Mouse (Mus musculus) liver, embryonic 14 days (tissue): Measurements from ENCODE around the gene Gmds. TPM values are rescaled to one million over a fixed set of nuclear protein-coding genes. Genes with fewer than 3 reads are reported as not detected.

ENCODE experiments used
- polyA plus RNA-seq: library from polyadenylated mRNA; depleted of rRNA; stranded (reverse); fragments of >200 nt; gene quantifications from 2 replicates; pipeline ENCODE4 v1.2.3, GENCODE M21; 2012; rRNA removed

The Gmds gene
- 4.4 and 4.8 TPM in 2 replicates for polyA plus RNA-seq

DNA sequence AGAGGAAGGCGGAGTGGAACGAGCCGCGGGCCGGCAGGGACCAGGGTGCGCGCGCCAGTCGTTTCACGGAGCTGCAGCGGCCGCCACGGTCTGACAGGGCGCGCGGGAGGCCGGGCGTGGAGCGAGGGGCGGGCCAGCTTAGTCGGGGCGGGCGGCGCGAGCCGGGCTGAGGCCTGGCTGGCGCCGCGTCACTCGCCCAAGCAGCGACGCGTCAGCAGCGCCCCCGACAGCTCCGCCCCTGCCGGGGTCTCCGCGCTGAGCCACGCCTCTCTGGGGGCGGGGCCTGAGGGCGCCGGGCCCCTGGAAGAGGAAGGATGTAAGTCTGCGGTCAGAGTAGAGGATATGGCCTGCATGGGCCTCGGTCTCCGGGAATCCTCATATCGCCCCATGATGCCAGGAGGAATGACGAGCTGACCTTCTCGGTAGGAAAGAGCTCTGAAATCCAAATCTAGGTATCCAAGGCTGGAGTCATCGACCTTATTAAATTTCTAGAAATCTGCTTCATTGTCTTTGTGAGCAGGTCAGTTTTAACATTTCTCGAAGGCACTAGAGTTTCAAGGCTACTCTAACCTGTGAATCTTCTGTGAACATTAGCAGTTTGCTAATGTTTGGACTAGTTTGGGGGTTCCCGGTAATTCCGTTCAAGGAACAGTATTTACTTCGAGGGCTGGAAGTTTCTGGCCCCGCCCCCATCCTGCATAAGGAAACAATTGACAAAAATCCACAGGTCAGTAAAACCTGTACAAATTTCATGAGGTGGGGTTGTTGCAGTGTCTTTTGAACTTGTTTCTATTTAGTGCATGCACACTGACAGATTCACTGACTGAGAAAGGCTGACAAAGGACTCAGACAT lies at the start of gene Gmds:
TSS of gene Gmds (minus strand) at position 228 of the 853 bp plus-strand sequence.

DNA sequence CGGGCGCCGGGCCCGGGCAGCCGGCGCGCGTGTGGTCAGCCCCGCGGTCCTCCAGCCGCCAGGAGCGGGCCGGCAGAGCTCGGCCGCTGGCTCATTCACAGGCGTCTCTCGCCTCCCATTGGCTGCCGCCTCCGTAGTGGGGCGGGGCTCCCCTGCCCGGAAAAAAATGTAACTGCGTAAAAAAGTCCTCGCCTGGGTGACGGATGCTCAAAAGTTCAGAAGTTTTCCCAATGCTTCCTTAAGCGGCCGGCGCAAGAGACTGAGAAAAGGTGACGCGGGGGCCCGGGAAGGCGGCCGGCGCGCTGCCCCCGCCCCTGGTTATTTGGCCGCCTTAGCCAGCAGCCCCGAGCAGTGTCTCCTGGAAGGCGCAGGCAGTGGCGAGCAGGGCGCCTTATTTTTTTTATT lies 532.1 kb downstream of the Gmds start, which contains the start of gene Foxc1:
TSS of gene Foxc1 (plus strand) at position 206 of the 405 bp plus-strand sequence.

